Mouse (Mus musculus) G1E (cell line): ENCODE data around the gene Gm14744. TPM values are rescaled to one million over a fixed set of nuclear protein-coding genes. Genes with fewer than 3 reads are reported as not detected.
"Not testable (repeated sequence)": the region's sequence is repeated elsewhere in the genome, so short reads cannot be mapped to it uniquely, and the experiment has no call there.

ENCODE experiments used
- ATAC-seq: 2 replicates; pipeline ENCODE4 v1.8.0; 2016; ENCODE audit warnings: mild to moderate bottlenecking; ENCODE audit not compliant: insufficient number of reproducible peaks, poor library complexity, low FRiP score, severe bottlenecking; ENCODE audit errors: extremely low read depth
- DNase-seq: peaks from one replicate; pipeline ENCODE4 v3.0.0; 2012; ENCODE audit warnings: low spot score
- H3K27me3 ChIP-seq: 2 replicates; pipeline ENCODE4 v1.6.1; 2012; ENCODE audit warnings: mild to moderate bottlenecking, low read length, inconsistent platforms; ENCODE audit not compliant: insufficient read depth
- H3K36me3 ChIP-seq: replicated peaks from 2 replicates; pipeline ENCODE3; 2012; ENCODE audit warnings: mild to moderate bottlenecking, inconsistent platforms
- H3K4me1 ChIP-seq: 2 replicates; pipeline ENCODE4 v1.6.1; 2012; ENCODE audit warnings: low read depth, low read length, inconsistent platforms, mixed read lengths; ENCODE audit not compliant: insufficient read depth
- H3K4me3 ChIP-seq: 2 replicates; pipeline ENCODE4 v1.5.1; 2012; ENCODE audit warnings: low read depth, mild to moderate bottlenecking, inconsistent platforms, low read length, moderate library complexity, mixed read lengths
- H3K9me3 ChIP-seq: replicated peaks from 2 replicates; pipeline ENCODE4 v1.6.1; 2012; ENCODE audit warnings: inconsistent platforms
- CTCF ChIP-seq: IDR thresholded peaks from 2 replicates; pipeline ENCODE4 v1.5.1; 2012; ENCODE audit warnings: low read depth, low read length, inconsistent platforms, mixed read lengths
- GATA1 ChIP-seq: IDR thresholded peaks from 2 replicates; pipeline ENCODE4 v1.6.1; 2012; ENCODE audit warnings: borderline replicate concordance, low read length, inconsistent platforms, mixed read lengths
- POLR2AphosphoS5 ChIP-seq: IDR thresholded peaks from 2 replicates; pipeline ENCODE4 v1.6.1; 2012; ENCODE audit warnings: low read depth, low read length, inconsistent platforms; ENCODE audit not compliant: insufficient replicate concordance
- TAL1 ChIP-seq: conservative IDR thresholded peaks from 2 replicates; pipeline ENCODE4 v1.6.1; 2012; ENCODE audit warnings: low read depth, low read length, inconsistent platforms, mixed read lengths
- polyA plus RNA-seq: library from polyadenylated mRNA; stranded (reverse); fragments of >175 nt; gene quantifications from 2 replicates; pipeline ENCODE4 v1.2.3, GENCODE M21; 2012
- total RNA-seq, 2 experiments: library from RNA; stranded (forward) in 1 of 2; stranded (reverse) in 1 of 2; fragments of 200-1000 nt in 1 of 2; fragments of >200 nt in 1 of 2; fragmentation: Nextera tagmentation in 1 of 2; gene quantifications; 2 replicates each; pipeline ENCODE4 v1.2.3; 2014 to 2017

Gm14744 gene
- total RNA-seq (2014; fragmentation: Nextera tagmentation), result not detected in 2 replicates
- not detected in 2 replicates for total RNA-seq (2017)
- polyA plus RNA-seq, result not detected in 2 replicates

- not testable (repeated sequence) for DNase-seq, ATAC-seq, H3K4me1 ChIP-seq, H3K27me3 ChIP-seq, H3K36me3 ChIP-seq, H3K9me3 ChIP-seq, H3K4me3 ChIP-seq
Measured at GRCm38 (mm10) chrX:77864458-77864857, at the start of gene Gm14744. TSS of gene Gm14744 (plus strand) at chrX:77864758.

- TF ChIP-seq GATA1, result no peak
- no peak for TF ChIP-seq CTCF
- no peak for TF ChIP-seq POLR2AphosphoS5
- TF ChIP-seq TAL1, result no peak
- no peak for ATAC-seq
- no peak for DNase-seq
- Histone ChIP-seq H3K4me1 (no peaks in the 10 kb centered on the region), H3K36me3 (no peaks in the 10 kb centered on the region), H3K27me3 (no peaks in the 10 kb centered on the region), H3K9me3 (no peaks in the 10 kb centered on the region), H3K4me3 (no peak within 1 kb of the TSS)
Measured at GRCm38 (mm10) chrX:77853523-77853922, 11.0 kb upstream of the Gm14744 start, which contains the start of gene Pbsn. TSS of gene Pbsn (minus strand) at chrX:77853623.

- H3K9me3 ChIP-seq, DNase-seq, H3K27me3 ChIP-seq, H3K36me3 ChIP-seq, H3K4me1 ChIP-seq, ATAC-seq, H3K4me3 ChIP-seq: not testable (repeated sequence)
Measured at GRCm38 (mm10) chrX:77880033-77880432, 15.5 kb downstream of the Gm14744 start.

Other genes starting within 250 kb of the Gm14744 start
- gene Prkx, start 68.5 kb upstream of the Gm14744 start, total RNA-seq (2014; fragmentation: Nextera tagmentation), result 21.4 and 22.4 TPM in 2 replicates
- gene Prkx, start 68.5 kb upstream of the Gm14744 start, total RNA-seq (2017), result 11.7 and 11.8 TPM in 2 replicates
- 8.3 and 9.6 TPM in 2 replicates for gene Prkx, start 68.5 kb upstream of the Gm14744 start, polyA plus RNA-seq
- gene Pbsn, start 11.1 kb upstream of the Gm14744 start, total RNA-seq (2014; fragmentation: Nextera tagmentation), result not detected in 2 replicates
- gene Pbsn, start 11.1 kb upstream of the Gm14744 start, total RNA-seq (2017), result not detected in 2 replicates
- not detected in 2 replicates for gene Pbsn, start 11.1 kb upstream of the Gm14744 start, polyA plus RNA-seq
- not detected in 2 replicates for gene 5430402E10Rik, start 60.3 kb downstream of the Gm14744 start, total RNA-seq (2014; fragmentation: Nextera tagmentation)
- not detected in 2 replicates for gene 5430402E10Rik, start 60.3 kb downstream of the Gm14744 start, total RNA-seq (2017)
- gene 5430402E10Rik, start 60.3 kb downstream of the Gm14744 start, polyA plus RNA-seq, result not detected in 2 replicates
- gene Obp1a, start 226.6 kb downstream of the Gm14744 start, total RNA-seq (2014; fragmentation: Nextera tagmentation), result not detected in 2 replicates
- not detected in 2 replicates for gene Obp1a, start 226.6 kb downstream of the Gm14744 start, total RNA-seq (2017)
- not detected in 2 replicates for gene Obp1a, start 226.6 kb downstream of the Gm14744 start, polyA plus RNA-seq